Mouse (Mus musculus) ES-Bruce4 (cell line): ENCODE data around the gene Syt2.

Experiments
- CTCF ChIP-seq: IDR thresholded peaks from one replicate; pipeline ENCODE4 v1.8.1; 2011; ENCODE audit warnings: low read depth, low read length
- EP300 ChIP-seq: IDR thresholded peaks from 2 replicates; pipeline ENCODE4 v1.6.1; 2011; ENCODE audit warnings: low read depth, low read length; ENCODE audit not compliant: insufficient read depth
- POLR2A ChIP-seq: IDR thresholded peaks from one replicate; pipeline ENCODE4 v1.8.1; 2011; ENCODE audit warnings: low read length; ENCODE audit not compliant: insufficient read depth

DNA sequence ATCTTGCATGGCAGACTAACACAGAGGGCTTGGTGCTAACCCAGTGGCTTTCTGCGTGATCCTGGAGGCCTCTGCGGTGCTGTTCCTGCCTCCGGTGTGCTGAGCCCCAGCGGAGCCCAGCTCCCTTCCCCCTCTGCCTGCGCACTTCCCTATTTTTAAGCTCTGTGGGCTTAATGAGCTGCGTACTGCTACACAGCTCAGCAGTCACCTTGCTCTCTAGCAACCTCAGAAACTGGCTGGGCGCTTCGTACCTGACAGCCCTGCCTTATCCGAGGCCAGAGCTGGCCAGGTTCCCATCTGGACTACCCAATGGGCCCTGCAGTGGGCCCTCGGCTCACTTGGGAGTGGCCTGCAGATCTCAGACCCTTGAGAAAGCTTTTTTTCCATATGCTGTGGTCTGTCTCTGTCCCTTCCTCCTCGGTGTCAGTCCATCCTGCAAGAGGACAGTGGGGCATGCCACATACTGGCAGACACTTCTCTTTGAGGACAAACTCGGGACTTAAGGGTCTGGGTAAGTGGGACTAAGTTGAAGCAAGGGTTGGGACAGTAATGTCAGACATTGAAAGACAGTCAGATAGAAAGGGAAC lies 73.3 kb downstream of the Syt2 start:
- TF ChIP-seq CTCF (no peak), POLR2A (no peak), EP300 (no peak)
